Mouse (Mus musculus) ES-Bruce4 (cell line): ENCODE results near the gene Hmcn2. TPM values are rescaled to one million over a fixed set of nuclear protein-coding genes. Genes with fewer than 3 reads are reported as not detected.

ENCODE experiments used
- H3K27ac ChIP-seq: 2 replicates; pipeline ENCODE4 v1.5.1; 2012; ENCODE audit warnings: low read length, inconsistent platforms; ENCODE audit not compliant: insufficient read depth
- H3K27me3 ChIP-seq: 2 replicates; pipeline ENCODE4 v1.6.1; 2012; ENCODE audit warnings: mild to moderate bottlenecking, low read length, inconsistent platforms; ENCODE audit not compliant: control insufficient read depth, poor library complexity, insufficient read depth, severe bottlenecking
- H3K36me3 ChIP-seq: 2 replicates; pipeline ENCODE4 v1.6.1; 2012; ENCODE audit warnings: inconsistent platforms, mild to moderate bottlenecking, low read length, moderate library complexity; ENCODE audit not compliant: control insufficient read depth, poor library complexity, insufficient read depth, severe bottlenecking
- H3K4me1 ChIP-seq: one replicate; pipeline ENCODE4 v1.8.1; 2011; ENCODE audit warnings: low read length; ENCODE audit not compliant: control insufficient read depth, insufficient read depth
- H3K4me3 ChIP-seq: 2 replicates; pipeline ENCODE4 v1.5.1; 2011; ENCODE audit warnings: low read depth, mild to moderate bottlenecking, low read length
- H3K9ac ChIP-seq: 2 replicates; pipeline ENCODE4 v1.6.1; 2012; ENCODE audit warnings: low read depth, mild to moderate bottlenecking, inconsistent platforms; ENCODE audit not compliant: poor library complexity, severe bottlenecking
- H3K9me3 ChIP-seq: replicated peaks from 2 replicates; pipeline ENCODE4 v1.6.1; 2012; ENCODE audit warnings: mild to moderate bottlenecking, low read length, inconsistent platforms; ENCODE audit not compliant: control insufficient read depth, poor library complexity, insufficient read depth, severe bottlenecking
- CTCF ChIP-seq: IDR thresholded peaks from one replicate; pipeline ENCODE4 v1.8.1; 2011; ENCODE audit warnings: low read depth, low read length
- EP300 ChIP-seq: IDR thresholded peaks from 2 replicates; pipeline ENCODE4 v1.6.1; 2011; ENCODE audit warnings: low read depth, low read length; ENCODE audit not compliant: insufficient read depth
- POLR2A ChIP-seq: IDR thresholded peaks from one replicate; pipeline ENCODE4 v1.8.1; 2011; ENCODE audit warnings: low read length; ENCODE audit not compliant: insufficient read depth
- polyA plus RNA-seq: library from polyadenylated mRNA; stranded (reverse); fragments of >200 nt; gene quantifications from 2 replicates; pipeline ENCODE4 v1.2.4, GENCODE M21; 2011; ENCODE audit warnings: low read depth; ENCODE audit not compliant: missing spikeins, insufficient read depth, insufficient read length

Hmcn2 gene
- polyA plus RNA-seq, 1 experiment, result 2.9 TPM

DNA sequence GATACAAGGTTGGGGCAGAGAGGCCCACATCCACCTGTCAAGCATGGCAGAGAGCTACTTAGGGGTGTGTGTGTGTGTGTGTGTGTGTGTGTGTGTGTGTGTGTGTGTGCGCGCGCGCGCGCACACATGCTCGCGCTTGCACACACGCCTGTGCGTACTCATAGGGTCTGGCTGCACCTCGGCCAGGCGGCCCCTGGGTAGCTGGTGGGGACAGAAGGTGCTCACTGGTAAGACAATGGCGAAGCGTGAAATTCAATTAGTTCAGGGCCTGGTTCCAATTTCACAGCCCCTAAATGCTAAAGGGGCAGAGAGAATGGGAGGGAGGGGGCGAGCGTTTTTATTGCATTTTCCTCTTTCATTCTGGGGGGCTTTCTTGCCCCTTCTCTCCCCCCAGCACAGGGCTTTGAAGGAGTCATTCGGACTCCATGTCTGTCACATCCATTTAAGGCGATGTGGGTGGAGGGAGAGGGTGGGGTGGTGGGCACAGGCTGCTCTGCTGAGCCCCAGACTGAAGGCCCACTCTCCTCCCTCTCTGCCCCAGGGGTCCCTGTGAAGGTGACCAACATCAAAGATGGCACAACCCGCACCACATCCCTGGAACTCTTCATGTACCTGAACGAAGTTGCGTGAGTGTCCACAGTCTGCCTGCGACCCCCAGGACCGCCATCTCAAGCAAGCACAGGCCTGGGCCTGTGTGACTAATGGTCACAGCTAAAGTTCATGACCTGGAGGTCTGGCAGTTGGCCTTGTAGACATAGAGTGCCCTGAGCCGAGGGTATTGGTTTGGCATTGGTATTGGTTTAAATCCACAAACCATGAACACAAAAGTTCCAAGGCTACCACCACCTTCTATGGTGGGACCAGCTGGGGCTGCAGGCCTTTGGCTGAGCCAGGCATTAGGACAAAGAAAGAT is 186.3 kb downstream of the Hmcn2 start:
- Histone ChIP-seq H3K36me3 (peaks cover 13% of the 10 kb centered on the region), H3K9me3 (no peaks in the 10 kb centered on the region), H3K27ac (no peak overlapping the region), H3K27me3 (no peaks in the 10 kb centered on the region), H3K4me3 (no peak overlapping the region), H3K9ac (no peak overlapping the region), H3K4me1 (peaks cover 11% of the 10 kb centered on the region)
- no peak for TF ChIP-seq POLR2A
- no peak for TF ChIP-seq CTCF
- TF ChIP-seq EP300, result no peak

GRCm38 (mm10) chr2:31501448-31502130 is 187.4 kb downstream of the Hmcn2 start:
- TF ChIP-seq CTCF, result peak; percentile 54
- TF ChIP-seq POLR2A, result no peak
- Histone ChIP-seq H3K36me3 (peaks cover 13% of the 10 kb centered on the region), H3K4me3 (no peak overlapping the region), H3K9ac (no peak overlapping the region), H3K27ac (no peak overlapping the region), H3K27me3 (no peaks in the 10 kb centered on the region), H3K9me3 (no peaks in the 10 kb centered on the region), H3K4me1 (peaks cover 11% of the 10 kb centered on the region)

DNA sequence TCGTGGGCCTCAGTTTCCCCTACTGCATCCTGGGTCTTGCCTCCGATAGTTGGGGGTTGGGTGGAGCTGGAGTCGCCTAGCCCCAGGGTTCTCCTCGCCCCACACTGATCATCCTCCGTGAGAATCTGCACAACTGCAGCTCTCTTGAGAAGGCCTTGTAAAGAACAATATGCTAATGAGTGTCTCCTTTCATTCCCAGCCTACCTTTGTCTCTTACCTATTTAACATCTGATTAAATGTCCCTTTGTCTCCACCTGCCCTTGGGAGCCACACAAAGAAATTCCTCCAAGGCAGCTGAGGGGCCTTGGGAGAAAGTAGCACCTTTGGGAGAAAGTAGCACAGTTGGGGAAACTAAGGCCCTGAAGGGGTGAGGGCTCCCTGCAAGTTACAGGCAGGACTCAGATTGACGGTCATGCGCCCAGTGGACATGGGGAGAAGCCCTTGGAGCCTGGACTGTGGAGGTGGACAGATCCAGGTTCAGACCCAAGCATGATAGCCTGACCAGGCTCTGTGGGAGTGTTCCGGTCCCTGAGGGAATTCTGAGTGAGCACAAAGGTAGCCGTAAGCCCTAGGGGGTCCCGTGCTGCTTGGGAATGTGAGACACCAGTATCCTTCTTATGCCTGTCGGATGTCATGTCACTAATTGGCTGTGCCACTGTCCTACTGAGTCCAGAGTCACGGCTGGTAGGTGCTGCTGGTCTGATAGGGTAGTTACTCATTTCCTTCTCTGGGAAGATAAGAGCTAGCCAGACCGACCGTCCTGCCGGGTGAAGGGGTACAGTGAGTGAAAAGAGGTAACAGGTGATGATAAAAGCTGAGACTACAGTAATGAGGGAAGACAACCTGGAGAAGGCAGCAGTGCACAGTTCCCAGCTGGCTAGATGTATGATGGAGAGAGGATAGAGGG is 188.7 kb downstream of the Hmcn2 start:
- no peak overlapping the region for H3K27ac ChIP-seq
- TF ChIP-seq EP300 (peak; percentile 81), CTCF (no peak), POLR2A (no peak)
- no peaks in the 10 kb centered on the region for H3K27me3 ChIP-seq
- no peak overlapping the region for H3K9ac ChIP-seq
- no peaks in the 10 kb centered on the region for H3K9me3 ChIP-seq
- H3K36me3 ChIP-seq, result peaks cover 15% of the 10 kb centered on the region
- H3K4me1 ChIP-seq, result peaks cover 11% of the 10 kb centered on the region
- no peak overlapping the region for H3K4me3 ChIP-seq

DNA sequence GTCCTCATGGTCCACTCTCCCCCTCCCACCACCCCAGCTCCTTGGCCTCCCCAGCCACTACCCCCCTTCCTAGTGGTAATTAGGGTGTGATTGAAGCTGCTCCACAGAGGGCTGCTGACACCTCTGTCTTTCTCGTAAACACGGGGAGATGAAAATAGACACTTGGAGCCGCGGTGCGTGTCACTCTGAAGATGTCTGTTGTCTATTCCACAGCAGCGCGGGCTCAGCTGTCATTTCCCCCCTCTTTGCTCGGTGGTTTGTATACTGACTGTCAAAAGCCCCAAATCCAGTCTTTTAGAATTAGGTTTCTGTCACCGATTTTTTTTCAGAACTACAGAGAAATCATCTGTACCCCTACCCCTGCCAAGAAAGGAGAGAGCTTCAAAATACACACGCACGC is 191.3 kb downstream of the Hmcn2 start:
- Histone ChIP-seq H3K4me1 (peaks cover 11% of the 10 kb centered on the region), H3K27me3 (no peaks in the 10 kb centered on the region), H3K4me3 (no peak overlapping the region), H3K27ac (no peak overlapping the region), H3K9ac (no peak overlapping the region), H3K9me3 (no peaks in the 10 kb centered on the region), H3K36me3 (peaks cover 25% of the 10 kb centered on the region)
- TF ChIP-seq EP300 (no peak), CTCF (no peak), POLR2A (no peak)

GRCm38 (mm10) chr2:31508851-31509250 is 194.6 kb downstream of the Hmcn2 start:
- Histone ChIP-seq H3K9me3 (no peaks in the 10 kb centered on the region), H3K9ac (no peak overlapping the region), H3K4me3 (no peak overlapping the region), H3K27me3 (no peaks in the 10 kb centered on the region), H3K36me3 (peaks cover 46% of the 10 kb centered on the region), H3K27ac (no peak overlapping the region), H3K4me1 (peaks cover 6% of the 10 kb centered on the region)
- TF ChIP-seq EP300 (no peak), CTCF (peak; percentile 18), POLR2A (no peak)

Other genes starting within 250 kb of the Hmcn2 start
- 77.7 and 84.7 TPM in 2 replicates for gene Fnbp1, start 172.4 kb upstream of the Hmcn2 start, polyA plus RNA-seq
- 71.9 and 72.5 TPM in 2 replicates for gene Gpr107, start 162.1 kb upstream of the Hmcn2 start, polyA plus RNA-seq
- 6.2 and 9.7 TPM in 2 replicates for gene Ncs1, start 68.6 kb upstream of the Hmcn2 start, polyA plus RNA-seq
- 168 and 176 TPM in 2 replicates for gene Ass1, start 155.8 kb downstream of the Hmcn2 start, polyA plus RNA-seq